Mouse (Mus musculus) bone marrow, adult 2 months (tissue): ENCODE data around the gene Tnni1.

ENCODE experiments used
- CTCF ChIP-seq: fragments of 200-500 bp; IDR thresholded peaks from 2 replicates; pipeline ENCODE4 v1.5.1; 2011; ENCODE audit warnings: low read length, control low read depth; ENCODE audit not compliant: control insufficient read depth, insufficient read depth
- POLR2A ChIP-seq: fragments of 200-500 bp; IDR thresholded peaks from 2 replicates; pipeline ENCODE4 v1.6.1; 2011; ENCODE audit warnings: low read depth, mild to moderate bottlenecking, control low read depth, low read length, borderline replicate concordance; ENCODE audit not compliant: control insufficient read depth

- TF ChIP-seq CTCF (no peak), POLR2A (no peak)
These were observed 76.1 kb downstream of the Tnni1 start for GRCm38 (mm10) chr1:135855344-135855687.
